Mouse (Mus musculus): ENCODE results near the gene Ccdc87. TPM values are rescaled to one million over a fixed set of nuclear protein-coding genes. Genes with fewer than 3 reads are reported as not detected.

Ccdc87 gene
- polyA plus RNA-seq, 1 experiment from 2014 or later = 0.26 TPM

DNA sequence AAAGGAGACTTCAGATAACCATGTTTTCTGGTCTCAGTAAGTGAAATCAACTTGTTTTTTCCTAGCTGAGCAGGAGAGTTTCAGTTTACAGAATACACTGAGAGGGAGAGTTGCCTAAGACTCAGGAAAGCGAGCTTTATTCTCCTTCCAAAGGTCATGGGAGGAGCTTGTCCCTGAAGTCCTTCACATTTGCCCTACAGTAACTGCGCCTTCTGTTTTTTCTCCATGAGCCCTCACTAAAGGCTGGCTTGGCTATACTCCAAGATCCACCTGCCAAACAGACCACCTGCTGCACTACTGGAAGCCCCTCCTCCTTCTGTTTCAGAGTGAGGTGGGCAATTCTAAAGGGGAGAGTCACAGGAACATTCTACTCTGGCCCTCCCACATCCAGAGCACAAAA, 3.1 kb upstream of the Ccdc87 start:
- in situ Hi-C loops (cut with MboI; ENCODE audit: low pct_unique_long_range_greater_than_20kb) = no loop called here

GRCm38 (mm10) chr19:4837049-4837448, 2.1 kb upstream of the Ccdc87 start:
- in situ Hi-C loops (cut with MboI; ENCODE audit: low pct_unique_long_range_greater_than_20kb) = no loop called here
- CTCF ChIA-PET = interaction anchor here (1.4 kb wide), 1 partner anchor 10 kb away, joined by 3 read pairs; no protein-coding TSS in a partner anchor
- H3K27me3 ChIP-seq = peaks cover 24% of the 10 kb centered on the region
- POLR2A ChIA-PET = no interaction called here
- no peak for ATAC-seq
- TF ChIP-seq CTCF (IDR thresholded peaks at IDR 0.05) = no peak
- no peak for DNase-seq (ENCODE audit: low read depth, low spot score)

More for the DNA sequence above, 3.1 kb upstream of the Ccdc87 start:
- ChIA-PET CTCF (interaction anchor here (1.4 kb wide), 1 partner anchor 11 kb away, joined by 3 read pairs; no protein-coding TSS in a partner anchor), POLR2A (no interaction called here)
- ATAC-seq (no peak), DNase-seq (ENCODE audit: low read depth, low spot score) (no peak)
- peaks cover 15% of the 10 kb centered on the region for H3K27me3 ChIP-seq
- no peak for TF ChIP-seq CTCF (IDR thresholded peaks at IDR 0.05)

DNA sequence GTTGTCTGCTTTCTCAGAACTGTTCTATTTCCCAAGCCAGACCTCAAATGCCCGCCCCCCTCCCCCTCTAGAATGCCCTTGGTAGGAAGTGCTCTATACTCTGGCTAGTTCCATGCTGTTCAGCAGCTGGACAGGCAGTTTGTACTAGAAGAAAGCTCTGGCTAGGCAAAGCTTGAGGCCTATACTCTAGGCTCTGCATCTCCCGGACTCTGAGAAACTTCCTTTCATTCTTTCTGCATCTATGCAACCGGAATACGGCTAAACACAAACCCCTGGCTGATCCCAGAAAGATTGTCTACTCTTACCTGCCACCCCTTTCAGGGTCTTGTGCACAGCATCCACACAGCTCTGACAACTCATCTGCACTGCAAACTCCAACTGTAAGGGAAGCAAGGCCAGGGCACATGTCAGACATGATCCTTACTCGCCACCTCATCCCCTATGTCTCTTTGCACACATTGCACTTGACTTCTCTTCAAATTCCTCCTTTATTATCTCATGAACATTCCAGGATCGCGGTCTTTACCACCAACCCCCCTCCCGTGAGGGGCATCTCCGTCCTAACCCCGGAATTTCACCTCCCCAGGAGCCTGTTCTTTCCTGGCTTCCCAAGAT, 533 bp upstream of the Ccdc87 start:
- in situ Hi-C loops (cut with MboI; ENCODE audit: low pct_unique_long_range_greater_than_20kb) = no loop called here
- H3K27me3 ChIP-seq = peaks cover 35% of the 10 kb centered on the region
- no peak for TF ChIP-seq CTCF (IDR thresholded peaks at IDR 0.05)
- DNase-seq (ENCODE audit: low read depth, low spot score) = no peak
- ChIA-PET POLR2A (interaction anchor here (0.6 to 1.7 kb wide), 4 partner anchors 12 to 926 kb away, joined by 3 to 7 read pairs (median 4); partner anchors contain the start of genes Ndufs8 and Rbm4b), CTCF (interaction anchor here (1.2 to 2.1 kb wide), 3 partner anchors 9 to 26 kb away, joined by 3 to 9 read pairs (median 7); no protein-coding TSS in a partner anchor)
- peak; percentile 40 for ATAC-seq

DNA sequence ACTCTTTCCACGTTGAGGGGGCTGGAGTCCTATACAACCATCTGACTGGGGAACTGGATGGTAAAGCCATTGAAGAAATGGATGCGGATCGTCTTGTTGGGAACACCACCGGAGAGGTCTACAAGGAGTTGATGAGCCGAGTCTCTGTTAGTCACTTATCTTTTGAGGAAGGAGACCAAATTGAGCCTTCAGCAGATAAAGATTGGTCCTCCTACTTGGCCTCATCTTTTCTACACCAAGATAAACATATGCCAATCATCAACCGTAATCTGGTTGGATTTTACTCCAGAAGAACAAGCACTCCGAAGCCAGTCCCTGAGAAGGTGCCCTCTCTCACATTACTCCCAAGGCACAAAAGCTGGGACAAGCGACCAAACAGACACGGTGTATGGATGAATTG, 1.7 kb downstream of the Ccdc87 start:
- peaks cover 50% of the 10 kb centered on the region for H3K27me3 ChIP-seq
- no peak for DNase-seq (ENCODE audit: low read depth, low spot score)
- no peak for ATAC-seq
- no peak for TF ChIP-seq CTCF (IDR thresholded peaks at IDR 0.05)
- in situ Hi-C loops (cut with MboI; ENCODE audit: low pct_unique_long_range_greater_than_20kb) = loop anchor here (5.0 to 10.0 kb wide), 2 partner anchors 84 to 196 kb away; partner anchors contain the start of gene Rbm4b
- ChIA-PET CTCF (interaction anchor here (0.9 kb wide), 1 partner anchor 85 kb away, joined by 3 read pairs; no protein-coding TSS in a partner anchor), POLR2A (no interaction called here)

DNA sequence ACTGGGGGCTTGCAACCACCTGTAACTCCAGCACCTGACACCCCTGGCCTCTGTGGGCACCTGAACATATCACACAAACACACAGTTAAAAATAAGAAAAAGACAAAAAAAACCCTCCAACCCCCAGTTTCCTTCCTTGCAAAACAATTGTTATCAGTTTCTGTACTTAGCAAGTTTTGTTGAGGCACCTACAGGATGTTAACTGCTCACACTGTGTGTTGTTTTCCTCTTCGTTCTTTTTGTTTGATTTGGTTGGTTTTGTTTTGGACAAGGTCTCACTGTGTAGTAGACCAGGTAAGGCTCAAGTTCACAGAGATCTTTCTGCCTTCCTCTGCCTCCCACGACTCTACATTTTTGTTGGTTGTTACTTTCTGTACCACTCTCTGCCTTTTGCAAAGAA, 3.4 kb downstream of the Ccdc87 start:
- TF ChIP-seq CTCF (IDR thresholded peaks at IDR 0.05) = no peak
- CTCF ChIA-PET = no interaction called here

GRCm38 (mm10) chr19:4845846-4846245, 6.7 kb downstream of the Ccdc87 start:
- CTCF ChIA-PET = interaction anchor here (1.6 to 1.7 kb wide), 2 partner anchors 83 to 92 kb away, joined by 4 to 5 read pairs; no protein-coding TSS in a partner anchor
- no peak for ATAC-seq

More for the DNA sequence above, 3.4 kb downstream of the Ccdc87 start:
- POLR2A ChIA-PET = no interaction called here
- no peak for ATAC-seq
- no peak for DNase-seq (ENCODE audit: low read depth, low spot score)
- in situ Hi-C loops (cut with MboI; ENCODE audit: low pct_unique_long_range_greater_than_20kb) = loop anchor here (5.0 to 10.0 kb wide), 2 partner anchors 85 to 198 kb away; partner anchors contain the start of gene Rbm4b
- H3K27me3 ChIP-seq = peaks cover 59% of the 10 kb centered on the region

GRCm38 (mm10) chr19:4847490-4847889, 8.3 kb downstream of the Ccdc87 start:
- in situ Hi-C loops (cut with MboI; ENCODE audit: low pct_unique_long_range_greater_than_20kb) = loop anchor here (10.0 kb wide), 1 partner anchor 203 kb away; no protein-coding TSS in a partner anchor
- TF ChIP-seq CTCF (IDR thresholded peaks at IDR 0.05) = no peak
- H3K27me3 ChIP-seq = peaks cover 48% of the 10 kb centered on the region
- no peak for DNase-seq (ENCODE audit: low read depth, low spot score)
- POLR2A ChIA-PET = interaction anchor here (0.7 to 1.1 kb wide), 2 partner anchors 69 to 92 kb away, joined by 3 read pairs; partner anchors contain the start of gene Rbm4b
- CTCF ChIA-PET = interaction anchor here (0.6 to 2.2 kb wide), 13 partner anchors 9 to 259 kb away, joined by 3 to 10 read pairs (median 3); partner anchors contain the start of genes Actn3, Ccdc87, Ccs and Rbm4b
- ATAC-seq = no peak

More at GRCm38 (mm10) chr19:4845846-4846245, 6.7 kb downstream of the Ccdc87 start:
- in situ Hi-C loops (cut with MboI; ENCODE audit: low pct_unique_long_range_greater_than_20kb) = loop anchor here (10.0 kb wide), 1 partner anchor 201 kb away; no protein-coding TSS in a partner anchor
- DNase-seq (ENCODE audit: low read depth, low spot score) = no peak
- no peak for TF ChIP-seq CTCF (IDR thresholded peaks at IDR 0.05)
- POLR2A ChIA-PET = no interaction called here
- H3K27me3 ChIP-seq = peaks cover 57% of the 10 kb centered on the region

DNA sequence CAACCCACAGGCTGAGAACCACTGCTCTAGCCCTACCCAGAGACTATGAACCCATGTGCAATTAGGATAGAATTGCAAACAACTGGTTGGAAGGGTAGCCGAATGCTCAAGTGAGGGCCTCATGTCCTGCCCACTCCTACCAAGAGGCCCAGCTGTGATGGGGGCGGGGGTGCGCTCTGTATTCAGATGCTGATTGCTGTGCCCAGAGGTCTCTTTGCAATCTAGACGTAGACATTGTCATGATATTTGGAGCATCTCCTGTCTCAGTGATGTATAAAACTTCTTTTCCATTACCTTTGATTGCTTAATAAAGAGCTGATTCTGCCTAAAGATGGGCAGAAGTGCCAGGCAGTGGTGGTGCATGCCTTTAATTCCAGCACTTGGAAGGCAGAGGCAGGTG, 10.6 kb downstream of the Ccdc87 start:
- in situ Hi-C loops (cut with MboI; ENCODE audit: low pct_unique_long_range_greater_than_20kb) = loop anchor here (10.0 kb wide), 1 partner anchor 205 kb away; no protein-coding TSS in a partner anchor
- DNase-seq (ENCODE audit: low read depth, low spot score) (no peak), ATAC-seq (no peak)
- ChIA-PET POLR2A (no interaction called here), CTCF (interaction anchor here (0.7 to 1.5 kb wide), 3 partner anchors 21 to 95 kb away, joined by 3 to 4 read pairs (median 3); partner anchors contain the start of gene Rbm4b)
- TF ChIP-seq CTCF (IDR thresholded peaks at IDR 0.05) = no peak
- H3K27me3 ChIP-seq = peaks cover 35% of the 10 kb centered on the region

- no peak for ATAC-seq
- H3K27me3 ChIP-seq = peaks cover 34% of the 10 kb centered on the region
- CTCF ChIA-PET = interaction anchor here (0.7 to 1.5 kb wide), 3 partner anchors 20 to 95 kb away, joined by 3 to 4 read pairs (median 3); partner anchors contain the start of gene Rbm4b
- in situ Hi-C loops (cut with MboI; ENCODE audit: low pct_unique_long_range_greater_than_20kb) = no loop called here
- TF ChIP-seq CTCF (IDR thresholded peaks at IDR 0.05) = no peak
- no peak for DNase-seq (ENCODE audit: low read depth, low spot score)
- POLR2A ChIA-PET = interaction anchor here (1.2 kb wide), 1 partner anchor 11 kb away, joined by 3 read pairs; the partner anchor contains the start of genes Ccdc87 and Ccs
Measured at GRCm38 (mm10) chr19:4850281-4850680, 11.1 kb downstream of the Ccdc87 start.

GRCm38 (mm10) chr19:4854552-4855469, 15.6 kb downstream of the Ccdc87 start, which contains the start of gene Ctsf:
Ctsf (plus strand) TSS chr19:4855130.
- ChIA-PET POLR2A (interaction anchor here (0.8 to 1.0 kb wide), 2 partner anchors 15 to 195 kb away, joined by 3 to 4 read pairs; partner anchors contain the start of genes Ccdc87 and Ccs), CTCF (interaction anchor here (1.3 kb wide), 1 partner anchor 16 kb away, joined by 3 read pairs; no protein-coding TSS in a partner anchor)
- in situ Hi-C loops (cut with MboI; ENCODE audit: low pct_unique_long_range_greater_than_20kb) = no loop called here
- peaks cover 13% of the 10 kb centered on the region for H3K27me3 ChIP-seq
- ATAC-seq (peak; percentile 45), DNase-seq (ENCODE audit: low read depth, low spot score) (no peak)
- no peak for TF ChIP-seq CTCF (IDR thresholded peaks at IDR 0.05)

Data from Patski (cell line).